Mouse (Mus musculus) frontal cortex, postnatal 10 days (tissue): ENCODE results near the gene Mgat5b.

Experiments used
- DNase-seq, 2 experiments: peaks; one replicate each; pipeline ENCODE4 v3.0.0; 2022; ENCODE audit warnings: low spot score in 2 of 2, mixed read lengths in 1 of 2

Gene Mgat5b

GRCm38 (mm10) chr11:116919186-116920020, 740 bp downstream of the Mgat5b start:
- no peak for DNase-seq

GRCm38 (mm10) chr11:116920746-116921145, 2.1 kb downstream of the Mgat5b start:
- no peak for DNase-seq

GRCm38 (mm10) chr11:116922058-116922457, 3.4 kb downstream of the Mgat5b start:
- DNase-seq, result no peak

- DNase-seq, result no peak
Measured at GRCm38 (mm10) chr11:116928031-116928430, 9.4 kb downstream of the Mgat5b start.

- no peak for DNase-seq
Measured at GRCm38 (mm10) chr11:116934862-116935261, 16.2 kb downstream of the Mgat5b start.

GRCm38 (mm10) chr11:116935354-116935753, 16.7 kb downstream of the Mgat5b start:
- DNase-seq, result no peak

GRCm38 (mm10) chr11:116935917-116936316, 17.3 kb downstream of the Mgat5b start:
- no peak for DNase-seq

- DNase-seq, result no peak
Measured at GRCm38 (mm10) chr11:116937141-116937540, 18.5 kb downstream of the Mgat5b start.

- no peak for DNase-seq
Measured at GRCm38 (mm10) chr11:116940088-116940855, 21.6 kb downstream of the Mgat5b start.

- no peak for DNase-seq
Measured at GRCm38 (mm10) chr11:116944346-116944745, 25.7 kb downstream of the Mgat5b start.

- no peak for DNase-seq
Measured at GRCm38 (mm10) chr11:116949832-116950231, 31.2 kb downstream of the Mgat5b start.

GRCm38 (mm10) chr11:116951429-116951828, 32.8 kb downstream of the Mgat5b start:
- DNase-seq, result no peak

- DNase-seq, result no peak
Measured at GRCm38 (mm10) chr11:116954231-116955118, 35.8 kb downstream of the Mgat5b start.

GRCm38 (mm10) chr11:116958601-116959000, 39.9 kb downstream of the Mgat5b start:
- DNase-seq, result no peak

- DNase-seq, result no peak
Measured at GRCm38 (mm10) chr11:116965061-116965460, 46.4 kb downstream of the Mgat5b start.

GRCm38 (mm10) chr11:116965961-116966360, 47.3 kb downstream of the Mgat5b start:
- DNase-seq, result no peak

GRCm38 (mm10) chr11:116968586-116968985, 49.9 kb downstream of the Mgat5b start:
- no peak for DNase-seq

GRCm38 (mm10) chr11:116969498-116969897, 50.8 kb downstream of the Mgat5b start:
- no peak for DNase-seq

- no peak for DNase-seq
Measured at GRCm38 (mm10) chr11:116970847-116971246, 52.2 kb downstream of the Mgat5b start.

GRCm38 (mm10) chr11:116972828-116973227, 54.2 kb downstream of the Mgat5b start:
- no peak for DNase-seq

GRCm38 (mm10) chr11:116973508-116973907, 54.8 kb downstream of the Mgat5b start:
- DNase-seq, result no peak

GRCm38 (mm10) chr11:116974341-116974740, 55.7 kb downstream of the Mgat5b start:
- DNase-seq, result no peak
